Mouse (Mus musculus): ENCODE data around the gene Neurl1a. TPM values are rescaled to one million over a fixed set of nuclear protein-coding genes. Genes with fewer than 3 reads are reported as not detected.

Gene Neurl1a
- total RNA-seq (2023) = not detected

DNA sequence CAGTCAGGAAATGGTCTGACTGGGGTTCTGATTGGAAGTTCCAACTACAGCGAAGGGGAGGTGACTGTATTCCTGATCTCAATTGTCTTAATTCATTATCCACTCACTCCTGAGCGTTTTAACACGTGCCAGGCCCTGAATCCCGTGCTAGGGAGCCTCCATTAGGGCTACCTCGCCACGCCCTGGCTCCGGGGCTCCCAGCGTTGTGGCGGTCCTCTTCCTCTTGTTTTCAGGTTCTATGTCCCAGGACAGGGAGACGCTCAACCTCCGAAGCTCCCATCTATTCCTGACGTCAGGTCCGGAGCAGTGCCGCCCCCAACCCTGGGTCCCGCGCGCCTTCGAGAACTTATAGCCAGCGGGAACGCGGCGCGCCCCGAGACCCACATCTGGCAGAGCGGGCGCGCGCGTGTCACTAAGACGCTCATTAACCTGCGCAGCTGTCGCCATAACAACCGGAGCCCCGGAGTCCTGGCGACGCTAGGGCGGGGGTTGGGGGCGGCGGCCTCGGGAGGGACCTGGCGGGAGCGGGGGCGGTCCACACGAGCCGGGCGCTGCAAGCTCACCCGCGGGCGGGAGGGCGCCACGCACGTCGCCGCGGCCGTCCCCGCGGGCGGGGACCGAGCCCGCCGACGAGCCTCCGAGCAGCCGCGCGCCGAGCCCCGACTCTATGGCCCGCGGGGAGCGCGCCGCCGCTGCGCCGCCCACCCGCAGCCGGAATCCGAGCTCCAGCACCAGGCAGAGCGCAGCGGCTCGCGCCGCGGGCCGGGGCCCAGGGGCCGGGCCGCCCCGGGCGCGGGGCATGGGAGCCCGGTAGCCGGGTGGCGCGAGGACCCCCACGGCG, at the start of gene Neurl1a:
Neurl1a (plus strand) TSS at position 390 of the 841 bp plus-strand sequence.

DNA sequence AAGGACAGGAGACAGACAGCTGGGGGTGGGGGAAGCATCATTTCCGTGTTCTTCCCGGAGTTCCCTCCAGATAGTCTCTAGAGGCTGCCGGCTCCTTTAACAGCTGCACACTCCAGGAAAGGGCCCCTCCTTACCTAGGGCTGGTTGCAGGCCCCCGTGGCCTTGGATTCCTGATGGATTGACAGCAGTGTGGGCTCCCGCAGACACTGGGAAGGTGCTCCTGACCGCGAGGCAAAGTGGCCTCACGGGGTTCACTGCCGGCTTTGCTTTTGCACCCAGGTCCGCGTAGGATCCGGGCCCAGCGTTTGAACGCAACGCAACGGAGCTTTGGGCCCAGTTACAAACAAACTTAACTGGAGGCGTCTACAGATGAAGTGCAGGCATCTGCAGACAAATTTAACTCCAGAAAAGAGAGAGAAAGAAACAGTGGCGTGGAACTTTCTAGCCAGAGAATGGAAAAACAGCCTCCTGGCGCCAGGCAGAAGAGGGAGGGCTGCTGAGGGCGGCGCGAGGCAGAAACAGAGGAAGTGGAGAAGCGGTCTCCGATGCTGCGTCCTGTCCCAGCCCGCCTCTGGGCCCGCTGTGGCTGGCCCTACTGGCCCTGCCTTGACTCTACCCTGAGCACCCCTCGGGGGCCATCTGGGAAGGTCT, 40.7 kb upstream of the Neurl1a start, which contains the start of gene Calhm2:
Calhm2 (minus strand) TSS at position 524 of the 651 bp plus-strand sequence.

DNA sequence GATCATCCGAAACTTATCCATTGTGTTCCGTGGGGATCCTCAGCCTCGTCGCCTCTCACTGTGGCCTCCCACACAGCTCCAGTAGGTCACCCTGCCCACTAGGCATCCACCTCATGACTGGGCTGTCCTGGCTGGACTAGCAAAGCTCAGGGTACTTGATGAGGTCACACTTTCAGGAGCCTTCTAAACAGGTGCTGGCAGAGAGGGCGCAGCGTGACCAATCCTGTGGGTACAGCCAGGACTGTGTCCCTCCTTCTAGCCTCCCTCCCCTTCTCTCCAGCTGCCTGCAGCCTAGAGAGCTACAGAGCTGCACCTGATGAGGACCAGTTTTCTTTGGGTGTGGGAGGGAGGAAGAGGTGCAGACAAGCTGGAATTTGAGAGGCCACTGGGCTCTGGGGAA, 34.5 kb upstream of the Neurl1a start, which contains the start of gene Calhm1:
Calhm1 (minus strand) TSS at position 101 of the 400 bp plus-strand sequence.

DNA sequence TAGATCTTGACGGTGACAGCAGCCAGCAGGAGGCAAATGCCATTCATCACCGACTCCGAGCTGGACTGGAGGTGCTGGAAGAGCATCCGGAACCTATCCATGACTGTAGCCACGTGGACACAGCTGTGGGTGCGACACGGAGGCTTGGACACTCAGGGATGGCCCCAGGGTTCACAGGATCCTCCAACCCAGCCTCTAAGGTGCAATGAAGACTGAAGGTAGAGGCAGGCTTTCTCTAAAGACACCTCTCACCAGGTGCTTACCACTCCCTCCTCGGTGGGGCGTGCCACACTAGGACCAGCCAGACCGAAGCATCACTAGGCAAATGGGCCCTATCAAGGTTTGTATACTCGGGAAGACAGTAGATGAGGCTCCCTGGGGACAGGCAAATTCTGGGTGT, 21.0 kb upstream of the Neurl1a start, which contains the start of gene Calhm3:
Calhm3 (minus strand) TSS at position 101 of the 400 bp plus-strand sequence.

Other genes with a start within 250 kb of the Neurl1a start
- not detected for gene Ina, start 164.1 kb upstream of the Neurl1a start, total RNA-seq (2023)
- 10 to 100 TPM; 73.5 to 88.1 TPM for gene Nt5c2, start 163.7 kb upstream of the Neurl1a start, total RNA-seq (2023)
- gene Pcgf6, start 127.9 kb upstream of the Neurl1a start, total RNA-seq (2023) = 10 to 100 TPM; 26.3 TPM
- 10 to 100 TPM; 13.7 to 14.9 TPM for gene Taf5, start 111.1 kb upstream of the Neurl1a start, total RNA-seq (2023)
- gene Usmg5, start 88.2 kb upstream of the Neurl1a start, total RNA-seq (2023) = 100 to 1,000 TPM; 148 to 164 TPM
- 10 to 100 TPM; 48.7 to 49.4 TPM for gene Pdcd11, start 88.1 kb upstream of the Neurl1a start, total RNA-seq (2023)
- gene Calhm2, start 40.5 kb upstream of the Neurl1a start, total RNA-seq (2023) = 10 to 100 TPM; 59.3 to 69.3 TPM
- gene Calhm1, start 34.6 kb upstream of the Neurl1a start, total RNA-seq (2023) = under 1 TPM; 0.44 to 0.59 TPM
- gene Calhm3, start 21.1 kb upstream of the Neurl1a start, total RNA-seq (2023) = not detected

Measured in B cell, adult 67 days (primary cell).